ENCODE assay signal across 8 mouse cellular contexts in genomic region chr5:19227281-19227680, GRCm38 (mm10). TPM values are rescaled to one million over a fixed set of nuclear protein-coding genes. Genes with fewer than 3 reads are reported as not detected.
DNase-seq lines count a peak whose midpoint lies in the region; ATAC-seq and TF ChIP-seq lines count a peak whose summit lies in the region.

No protein-coding gene starts in this region.

- H3K9ac ChIP-seq in forebrain, postnatal 0 days, result peak overlapping the region; percentile 67
- H3K9ac ChIP-seq in intestine, embryonic 16.5 days (ENCODE audit: low read depth, low read length), result peak overlapping the region; percentile 77
- no peak overlapping the region for H3K9ac ChIP-seq in liver, embryonic 13.5 days

- no peak for TF ChIP-seq POLR2A in lung, adult 2 months (IDR thresholded peaks at IDR 0.05; ENCODE audit: borderline replicate concordance, extremely low read depth, low read depth, low read length)

- peak overlapping the region; percentile 99 for H3K4me2 ChIP-seq in forebrain, postnatal 0 days (ENCODE audit: low read depth)
- H3K4me2 ChIP-seq in intestine, embryonic 16.5 days (ENCODE audit: low read depth, low read length), result peak overlapping the region; percentile 89
- H3K4me2 ChIP-seq in liver, embryonic 13.5 days, result peak overlapping the region; percentile 59

- no peaks in the 10 kb centered on the region for H3K4me1 ChIP-seq in lung, adult 2 months (ENCODE audit: control insufficient read depth, insufficient read depth, low read length)
- H3K4me1 ChIP-seq in forebrain, postnatal 0 days (ENCODE audit: insufficient read depth), result no peaks in the 10 kb centered on the region
- H3K4me1 ChIP-seq in intestine, embryonic 16.5 days (ENCODE audit: control insufficient read depth, insufficient read depth, low read length), result peaks cover 7% of the 10 kb centered on the region; the same call in 1 of the 2 replicates
- H3K4me1 ChIP-seq in liver, embryonic 13.5 days (replicated peaks), result no peaks in the 10 kb centered on the region

- TF ChIP-seq CTCF in lung, adult 2 months (IDR thresholded peaks at IDR 0.05; ENCODE audit: insufficient read depth, low read length), result no peak
- TF ChIP-seq CTCF in forebrain, postnatal 0 days (IDR thresholded peaks at IDR 0.05; ENCODE audit: low read depth), result no peak

- peak; percentile 3 for DNase-seq in lung, adult 2 months
- DNase-seq in lung, adult 18-20 months, result no peak
- peak; percentile 49 to 66 for DNase-seq in cerebellum, adult 18-20 months
- no peak for DNase-seq in forebrain, postnatal 0 days
- no peak for DNase-seq in liver, embryonic 13.5 days
- peak; percentile 16 for DNase-seq in right cerebral cortex, postnatal 25 days
- DNase-seq in Muller cell, postnatal 12 days (ENCODE audit: inconsistent ontology term), result no peak

- H3K36me3 ChIP-seq in forebrain, postnatal 0 days (ENCODE audit: insufficient read depth), result no peaks in the 10 kb centered on the region
- H3K36me3 ChIP-seq in intestine, embryonic 16.5 days (ENCODE audit: control insufficient read depth, insufficient read depth, low read length), result no peaks in the 10 kb centered on the region
- no peaks in the 10 kb centered on the region for H3K36me3 ChIP-seq in liver, embryonic 13.5 days

- WGBS in lung, adult 2 months, result 1% methylated on average over 21 of the region's 21 CpGs
- WGBS in forebrain, postnatal 0 days, result under 1% methylated on average over 21 of the region's 21 CpGs
- 0% methylated on average over 21 of the region's 21 CpGs for WGBS in intestine, embryonic 16.5 days
- WGBS in liver, embryonic 13.5 days (ENCODE audit: insufficient replicate concordance), result 3% methylated on average over 21 of the region's 21 CpGs

- ATAC-seq in forebrain, postnatal 0 days, result no peak
- ATAC-seq in intestine, embryonic 16.5 days, result no peak
- ATAC-seq in liver, embryonic 13.5 days (ENCODE audit: low read depth), result no peak

- no peaks in the 10 kb centered on the region for H3K27me3 ChIP-seq in forebrain, postnatal 0 days (ENCODE audit: insufficient read depth, low read length)
- H3K27me3 ChIP-seq in intestine, embryonic 16.5 days (replicated peaks; ENCODE audit: control insufficient read depth, insufficient read depth, low read length), result peaks cover 9% of the 10 kb centered on the region; the same call in 1 of the 2 replicates
- H3K27me3 ChIP-seq in liver, embryonic 13.5 days, result peaks cover 30% of the 10 kb centered on the region

- H3K27ac ChIP-seq in forebrain, postnatal 0 days (ENCODE audit: low read depth, low read length), result peak overlapping the region; percentile 75
- peak overlapping the region; percentile 45; the same call in 1 of the 2 replicates for H3K27ac ChIP-seq in intestine, embryonic 16.5 days (ENCODE audit: low read length)
- no peak overlapping the region for H3K27ac ChIP-seq in liver, embryonic 13.5 days

- H3K9me3 ChIP-seq in forebrain, postnatal 0 days (ENCODE audit: low read length), result no peaks in the 10 kb centered on the region
- no peaks in the 10 kb centered on the region for H3K9me3 ChIP-seq in intestine, embryonic 16.5 days (ENCODE audit: control insufficient read depth, low read length)
- H3K9me3 ChIP-seq in liver, embryonic 13.5 days (replicated peaks), result no peaks in the 10 kb centered on the region

- H3K4me3 ChIP-seq in lung, adult 2 months (replicated peaks; ENCODE audit: extremely low read depth, low read depth, low read length), result peak overlapping the region; percentile 53
- peak overlapping the region; percentile 82 for H3K4me3 ChIP-seq in forebrain, postnatal 0 days (ENCODE audit: low read depth, low read length)
- H3K4me3 ChIP-seq in intestine, embryonic 16.5 days (ENCODE audit: low read length), result peak overlapping the region; percentile 69
- H3K4me3 ChIP-seq in liver, embryonic 13.5 days (replicated peaks), result peak overlapping the region; percentile 51

RNA-seq across cellular contexts. Expression of gene Magi2, which starts 0.4 kb away (rescaled TPM):
- polyA plus RNA-seq in lung, adult 2 months (2012; rRNA removed), result 2.7 and 3.1 TPM in 2 replicates
- total RNA-seq in forebrain, postnatal 0 days (2014; rRNA removed), result 54.9 and 62.6 TPM in 2 replicates
- 6.2 and 17.0 TPM in 2 replicates for polyA plus RNA-seq in forebrain, postnatal 0 days (2015; fragmentation: Nextera tagmentation; extraction: Ambion mirVana)
- polyA plus RNA-seq in intestine, embryonic 16.5 days (2015; fragmentation: Nextera tagmentation; extraction: Ambion mirVana), result 2.5 and 3.0 TPM in 2 replicates
- polyA plus RNA-seq in liver, embryonic 13.5 days (2015; fragmentation: Nextera tagmentation; extraction: Ambion mirVana), result 0.28 and 0.43 TPM in 2 replicates

Comparison
In these comparisons a context has a peak if more than half of its experiments do, and no peak if none do; other contexts are left out.
1. DNase-seq: peak in lung, adult 2 months (single experiment), cerebellum, adult 18-20 months (2 of 2) and right cerebral cortex, postnatal 25 days (single experiment); none in lung, adult 18-20 months (0 of 2), forebrain, postnatal 0 days (single experiment), liver, embryonic 13.5 days (single experiment) and Muller cell, postnatal 12 days (single experiment).
2. Peak in every context shown above with its lines, with median percentiles within 50 percentile points of each other: H3K4me3 ChIP-seq and H3K4me2 ChIP-seq.